Mouse (Mus musculus) MEL (cell line): Measurements from ENCODE around the gene Fam122a. TPM values are rescaled to one million over a fixed set of nuclear protein-coding genes. Genes with fewer than 3 reads are reported as not detected.

ENCODE experiments used
- DNase-seq: peaks from one replicate; pipeline ENCODE4 v3.0.0; 2011; ENCODE audit warnings: low read depth, low spot score
- H3K27ac ChIP-seq: 2 replicates; pipeline ENCODE4 v1.5.1; 2012; ENCODE audit warnings: low read depth, mild to moderate bottlenecking, control low read depth, low read length, moderate library complexity; ENCODE audit not compliant: control insufficient read depth
- H3K27me3 ChIP-seq, 2 experiments: fragments of 150-350 bp in 1 of 2; sonication (generic) in 1 of 2; 2 replicates each; pipeline ENCODE4 v1.6.1; 2012; ENCODE audit warnings: low read length in 2 of 2, mild to moderate bottlenecking in 2 of 2, improper control_type of control experiment in 1 of 2, moderate library complexity in 1 of 2; ENCODE audit not compliant: insufficient read depth in 2 of 2, control insufficient read depth in 1 of 2
- H3K36me3 ChIP-seq, 2 experiments: 2 replicates each; pipeline ENCODE4 v1.6.1; 2012 to 2014; ENCODE audit warnings: low read length in 2 of 2, improper control_type of control experiment in 1 of 2, inconsistent platforms in 1 of 2, mild to moderate bottlenecking in 1 of 2; ENCODE audit not compliant: insufficient read depth in 2 of 2, control insufficient read depth in 1 of 2
- H3K4me1 ChIP-seq, 2 experiments: fragments of 150-350 bp in 1 of 2; sonication (generic) in 1 of 2; 2 replicates each; pipeline ENCODE4 v1.6.1; 2012; ENCODE audit warnings: low read length in 2 of 2, improper control_type of control experiment in 1 of 2, mild to moderate bottlenecking in 1 of 2; ENCODE audit not compliant: insufficient read depth in 2 of 2, control insufficient read depth in 1 of 2
- H3K4me3 ChIP-seq, 2 experiments: fragments of 150-350 bp in 1 of 2; sonication (generic) in 1 of 2; 2 replicates each; pipeline ENCODE4 v1.5.1; 2012; ENCODE audit warnings: low read depth in 2 of 2, low read length in 2 of 2, mild to moderate bottlenecking in 2 of 2, moderate library complexity in 2 of 2, control low read depth in 1 of 2, improper control_type of control experiment in 1 of 2; ENCODE audit not compliant: control insufficient read depth in 1 of 2, insufficient read depth in 1 of 2
- H3K79me2 ChIP-seq: 2 replicates; pipeline ENCODE4 v1.6.1; 2012; ENCODE audit warnings: mild to moderate bottlenecking, low read length, moderate library complexity; ENCODE audit not compliant: control insufficient read depth, poor library complexity, insufficient read depth
- H3K9ac ChIP-seq: 2 replicates; pipeline ENCODE4 v1.6.1; 2012; ENCODE audit warnings: low read depth, mild to moderate bottlenecking, control low read depth, low read length, moderate library complexity; ENCODE audit not compliant: control insufficient read depth, poor library complexity, severe bottlenecking
- H3K9me3 ChIP-seq: fragments of 150-350 bp; sonication (generic); replicated peaks from 2 replicates; pipeline ENCODE4 v1.6.1; 2012; ENCODE audit warnings: mild to moderate bottlenecking, low read length, improper control_type of control experiment, moderate library complexity; ENCODE audit not compliant: insufficient read depth
- CHD2 ChIP-seq: IDR thresholded peaks from 2 replicates; pipeline ENCODE4 v1.6.1; 2011; ENCODE audit warnings: low read length, improper control_type of control experiment
- POLR2AphosphoS2 ChIP-seq: IDR thresholded peaks from 2 replicates; pipeline ENCODE4 v1.6.1; 2011; ENCODE audit warnings: low read length, improper control_type of control experiment
- RCOR1 ChIP-seq: IDR thresholded peaks from 2 replicates; pipeline ENCODE4 v1.6.1; 2012; ENCODE audit warnings: low read depth, mild to moderate bottlenecking, inconsistent platforms, low read length, improper control_type of control experiment
- SMC3 ChIP-seq: IDR thresholded peaks from 2 replicates; pipeline ENCODE4 v1.6.1; 2011; ENCODE audit warnings: low read depth, low read length, improper control_type of control experiment
- polyA plus RNA-seq, 2 experiments: library from polyadenylated mRNA; stranded (reverse) in 1 of 2; unstranded in 1 of 2; fragments of >175 nt in 1 of 2; fragments of >200 nt in 1 of 2; gene quantifications; 2 replicates each; pipeline versions ENCODE4 v1.2.1 to v1.2.4; 2012; ENCODE audit warnings: low replicate concordance in 2 of 2, low read depth in 1 of 2; ENCODE audit not compliant: insufficient read length in 2 of 2, insufficient read depth in 1 of 2, missing spikeins in 1 of 2
- total RNA-seq: library from RNA; depleted of rRNA; stranded (reverse); fragments of 300-350 nt; gene quantifications from 2 replicates; pipeline ENCODE4 v1.2.3, GENCODE M21; 2012; rRNA removed

Fam122a gene
- total and polyA plus RNA-seq, 3 experiments, result 4.5 to 38.4 TPM; not detected in 1

- no peaks in the 10 kb centered on the region for H3K36me3 ChIP-seq
- H3K4me1 ChIP-seq, result no peaks in the 10 kb centered on the region
- H3K9me3 ChIP-seq, result no peaks in the 10 kb centered on the region
- no peaks in the 10 kb centered on the region for H3K27me3 ChIP-seq
- H3K27ac ChIP-seq, result no peak overlapping the region
- DNase-seq, result no peak
- H3K4me3 ChIP-seq, result no peak overlapping the region
- H3K79me2 ChIP-seq, result no peaks in the 10 kb centered on the region
- no peak for TF ChIP-seq POLR2AphosphoS2
- TF ChIP-seq CHD2, result no peak
- no peak for TF ChIP-seq SMC3
- TF ChIP-seq RCOR1, result no peak
- H3K9ac ChIP-seq, result no peak overlapping the region
These were observed 50.4 kb downstream of the Fam122a start for GRCm38 (mm10) chr19:24426759-24427181.

Other genes with a start within 250 kb of the Fam122a start
- 46.2 and 53.7 TPM in 2 replicates for gene Fxn, start 196.8 kb downstream of the Fam122a start, total RNA-seq
- gene Fxn, start 196.8 kb downstream of the Fam122a start, polyA plus RNA-seq, result 10 to 100 TPM in 1 of 2 experiments, not detected in 1; 83.7 TPM
- 3.0 and 3.4 TPM in 2 replicates for gene Pip5k1b, start 78.5 kb upstream of the Fam122a start, total RNA-seq
- 1 to 10 TPM in 1 of 2 experiments, not detected in 1; 10.0 TPM for gene Pip5k1b, start 78.5 kb upstream of the Fam122a start, polyA plus RNA-seq
- gene Tmem252, start 196.7 kb upstream of the Fam122a start, total RNA-seq, result not detected in 2 replicates
- not detected for gene Tmem252, start 196.7 kb upstream of the Fam122a start, polyA plus RNA-seq